Mouse (Mus musculus) spleen, adult 2 months (tissue): ENCODE results near the gene 4931414P19Rik.

Source experiments
- CTCF ChIP-seq: fragments of 200-500 bp; IDR thresholded peaks from 2 replicates; pipeline ENCODE4 v1.5.1; 2011; ENCODE audit warnings: mild to moderate bottlenecking, inconsistent platforms; ENCODE audit not compliant: insufficient read depth, insufficient read length, insufficient replicate concordance; ENCODE audit errors: extremely low read depth
- POLR2A ChIP-seq: fragments of 200-500 bp; IDR thresholded peaks from 2 replicates; pipeline ENCODE4 v1.6.1; 2011; ENCODE audit warnings: low read depth, low read length, inconsistent platforms

GRCm38 (mm10) chr14:54574253-54574652 is 31.5 kb downstream of the 4931414P19Rik start:
- no peak for TF ChIP-seq CTCF
- no peak for TF ChIP-seq POLR2A
